Mouse (Mus musculus) heart, postnatal 0 days (tissue): ENCODE data around the gene Dnah3.

Experiments used
- CTCF ChIP-seq: IDR thresholded peaks from 2 replicates; pipeline ENCODE4 v1.5.1; 2016; ENCODE audit warnings: antibody characterized with exemption, control low read depth, low read depth
- EP300 ChIP-seq: IDR thresholded peaks from 2 replicates; pipeline ENCODE4 v1.6.1; 2016; ENCODE audit warnings: antibody characterized with exemption, low read depth

DNA sequence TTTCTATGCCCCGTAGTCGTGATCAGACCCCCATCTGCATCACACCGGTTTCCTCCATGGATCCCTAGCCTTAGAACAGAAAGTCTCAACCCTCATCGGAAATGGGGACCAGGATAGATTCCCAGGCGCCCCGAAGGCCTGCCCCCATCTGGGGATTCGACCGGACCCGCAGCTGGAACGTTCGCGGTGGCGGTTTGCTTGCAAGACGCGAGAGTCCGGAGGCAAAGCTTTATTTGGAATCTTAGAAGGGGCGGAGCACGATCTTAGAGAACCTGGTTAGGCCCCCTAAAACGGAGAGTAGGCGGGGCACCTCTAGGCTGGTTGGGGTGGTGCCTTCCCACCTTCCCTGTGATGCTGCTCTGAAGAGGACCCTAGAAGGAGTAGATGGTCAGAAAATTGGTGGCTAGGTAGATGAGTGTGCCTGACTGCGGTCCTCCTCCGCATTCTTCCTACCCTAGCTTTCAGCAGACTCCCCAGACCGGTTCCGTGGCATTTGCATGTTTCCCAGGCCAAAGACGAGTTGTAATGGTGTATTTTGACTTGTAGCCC is 8.0 kb upstream of the Dnah3 start:
- TF ChIP-seq CTCF = no peak
- TF ChIP-seq EP300 = no peak
